Mouse (Mus musculus): ENCODE results near the gene Ankzf1.

DNA sequence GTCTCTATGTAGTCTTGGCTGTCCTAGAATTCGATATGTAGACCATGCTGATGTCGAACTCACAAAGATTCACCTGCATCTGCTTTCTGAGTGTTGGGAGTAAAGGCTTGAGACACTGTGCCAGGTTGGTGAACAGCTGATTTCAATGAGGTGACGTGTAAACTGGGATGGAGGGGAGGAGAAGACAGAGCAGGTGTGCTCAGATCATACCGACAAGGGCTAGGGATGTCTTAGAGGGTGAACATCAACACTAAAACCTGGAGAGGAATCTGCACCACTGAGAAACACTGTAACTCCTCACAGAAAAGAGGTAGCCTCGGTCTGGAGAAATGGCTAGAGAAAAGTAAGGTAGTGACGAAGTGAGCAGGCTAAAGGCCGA is 23.9 kb upstream of the Ankzf1 start:
- TF ChIP-seq CTCF (IDR thresholded peaks at IDR 0.05; ENCODE audit: extremely low read depth, insufficient read depth, low read length) (no peak), POLR2A (IDR thresholded peaks at IDR 0.05; ENCODE audit: extremely low read depth, insufficient read depth, low read length) (no peak)
